15 mouse cellular contexts compared by ENCODE assay signal in the genomic region with DNA sequence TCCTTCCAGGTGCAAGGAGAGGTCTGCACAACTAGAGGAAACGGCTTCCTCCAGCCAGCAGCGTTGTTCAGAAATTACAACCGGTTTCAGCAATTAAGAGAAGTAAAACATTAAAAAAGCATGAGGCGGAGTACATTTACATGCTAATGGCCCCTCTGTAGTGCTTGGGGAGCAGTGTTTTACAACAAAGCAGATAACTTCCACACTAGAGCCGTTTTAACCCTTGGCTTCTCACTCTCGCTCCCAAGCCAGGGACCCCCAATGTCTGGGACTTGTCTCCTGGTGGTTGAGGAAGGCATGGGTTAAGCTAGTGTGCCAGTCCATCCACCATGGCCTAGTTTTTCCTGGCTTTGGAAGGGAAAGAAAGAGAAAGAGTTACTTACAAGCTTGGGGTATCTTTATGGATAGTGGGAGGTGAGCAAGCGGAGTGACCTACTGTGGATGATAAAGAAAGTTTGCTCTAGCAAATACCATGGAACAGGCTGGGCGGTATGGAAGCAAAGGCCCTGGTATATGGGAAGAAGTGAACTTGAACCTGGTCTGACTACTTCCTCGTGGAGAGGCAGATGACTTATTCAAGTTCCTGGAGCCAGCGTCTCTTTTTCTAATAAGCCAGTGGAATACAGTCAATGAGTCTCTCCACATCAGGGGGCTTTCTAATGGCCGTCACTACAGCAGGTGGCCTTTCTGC.
DNase-seq lines count a peak whose midpoint lies in the region; ATAC-seq lines count a peak whose summit lies in the region.
"Had no signal": no experiment of that assay in that cellular context is flagged by ENCODE, and none has a peak within 500 bp of the region (broad histone marks: within the 10 kb centered on the region; RNA-seq: fewer than 3 reads in every experiment).

No protein-coding gene starts in this region.

- H3K36me3 ChIP-seq in hindbrain, embryonic 15.5 days = no peaks in the 10 kb centered on the region
- no peaks in the 10 kb centered on the region for H3K36me3 ChIP-seq in limb, embryonic 10.5 days
- no peaks in the 10 kb centered on the region for H3K36me3 ChIP-seq in neural tube, embryonic 14.5 days (ENCODE audit: control insufficient read depth, insufficient read depth, low read length)
- H3K36me3 ChIP-seq: G1E; liver, embryonic 12.5 days had no signal

- H3K9me3 ChIP-seq in hindbrain, embryonic 15.5 days = no peaks in the 10 kb centered on the region
- no peaks in the 10 kb centered on the region for H3K9me3 ChIP-seq in limb, embryonic 10.5 days (replicated peaks)
- H3K9me3 ChIP-seq in neural tube, embryonic 14.5 days (ENCODE audit: control insufficient read depth, low read length) = no peaks in the 10 kb centered on the region
- H3K9me3 ChIP-seq: liver, embryonic 12.5 days had no signal

- no peak overlapping the region for H3K4me2 ChIP-seq in hindbrain, embryonic 15.5 days
- peak overlapping the region; percentile 11; the same call in 1 of the 2 replicates for H3K4me2 ChIP-seq in neural tube, embryonic 14.5 days (ENCODE audit: low read depth, low read length)
- H3K4me2 ChIP-seq: liver, embryonic 12.5 days had no signal

- no peak overlapping the region for H3K4me3 ChIP-seq in hindbrain, embryonic 15.5 days
- H3K4me3 ChIP-seq in limb, embryonic 10.5 days = no peak overlapping the region
- H3K4me3 ChIP-seq in neural tube, embryonic 14.5 days (ENCODE audit: low read depth, low read length) = no peak overlapping the region
- H3K4me3 ChIP-seq: liver, embryonic 12.5 days had no signal

- H3K27ac ChIP-seq in hindbrain, embryonic 15.5 days (replicated peaks) = peak overlapping the region; percentile 64
- H3K27ac ChIP-seq in limb, embryonic 10.5 days = peak overlapping the region; percentile 50; the same call in 1 of the 2 replicates
- H3K27ac ChIP-seq in neural tube, embryonic 14.5 days (ENCODE audit: low read depth, low read length) = peak overlapping the region; percentile 82
- H3K27ac ChIP-seq: liver, embryonic 12.5 days had no signal

- H3K9ac ChIP-seq in hindbrain, embryonic 15.5 days = no peak overlapping the region
- H3K9ac ChIP-seq in neural tube, embryonic 14.5 days (replicated peaks; ENCODE audit: low read depth, low read length) = no peak overlapping the region; the same call in 1 of the 2 replicates
- H3K9ac ChIP-seq: liver, embryonic 12.5 days had no signal

- H3K4me1 ChIP-seq in hindbrain, embryonic 15.5 days (replicated peaks) = peaks cover 35% of the 10 kb centered on the region
- H3K4me1 ChIP-seq in limb, embryonic 10.5 days = peaks cover 42% of the 10 kb centered on the region
- peaks cover 42% of the 10 kb centered on the region for H3K4me1 ChIP-seq in neural tube, embryonic 14.5 days (ENCODE audit: control insufficient read depth, insufficient read depth, low read length)
- H3K4me1 ChIP-seq: liver, embryonic 12.5 days had no signal

- no peak for ATAC-seq in hindbrain, embryonic 15.5 days (ENCODE audit: low FRiP score, low read depth)
- peak; percentile 71 for ATAC-seq in neural tube, embryonic 14.5 days (ENCODE audit: low read depth)
- ATAC-seq: liver, embryonic 12.5 days had no signal

- no peaks in the 10 kb centered on the region for H3K27me3 ChIP-seq in hindbrain, embryonic 15.5 days
- peaks cover 17% of the 10 kb centered on the region for H3K27me3 ChIP-seq in limb, embryonic 10.5 days (ENCODE audit: low read depth, poor library complexity, severe bottlenecking)
- H3K27me3 ChIP-seq in neural tube, embryonic 14.5 days (ENCODE audit: control insufficient read depth, insufficient read depth, low read length) = no peaks in the 10 kb centered on the region

- WGBS in hindbrain, embryonic 15.5 days = 29% methylated on average over 11 of the region's 11 CpGs
- 55% methylated on average over 11 of the region's 11 CpGs for WGBS in limb, embryonic 10.5 days
- 18% methylated on average over 11 of the region's 11 CpGs for WGBS in neural tube, embryonic 14.5 days

- DNase-seq in kidney, adult 18-20 months = peak; percentile 4
- no peak for DNase-seq in kidney, adult 11 months
- DNase-seq in limb, embryonic 10.5 days (ENCODE audit: low spot score) = no peak
- DNase-seq in gastrocnemius, postnatal 10 days = no peak
- DNase-seq in natural killer cell, adult 2 months (ENCODE audit: low spot score in 2 of 2) = no peak
- DNase-seq in ovary, postnatal 10 days (ENCODE audit: low spot score) = no peak
- DNase-seq: adrenal gland, adult 2 months; cerebellum, adult 8-10 months; gastrocnemius, postnatal 14 days; heart, postnatal 10 days; lung, postnatal 4 days had no signal
